Mouse (Mus musculus): Measurements from ENCODE around the gene Alkbh1. TPM values are rescaled to one million over a fixed set of nuclear protein-coding genes. Genes with fewer than 3 reads are reported as not detected.

Alkbh1 gene
- 33.0 and 33.2 TPM in 2 replicates for polyA plus RNA-seq (2012)

GRCm38 (mm10) chr12:87443700-87444122, at the start of gene Alkbh1, which contains the start of gene Slirp:
Gene Alkbh1, minus strand, starts transcription at chr12:87444017.
Gene Slirp, plus strand, starts transcription at chr12:87443896.

DNA sequence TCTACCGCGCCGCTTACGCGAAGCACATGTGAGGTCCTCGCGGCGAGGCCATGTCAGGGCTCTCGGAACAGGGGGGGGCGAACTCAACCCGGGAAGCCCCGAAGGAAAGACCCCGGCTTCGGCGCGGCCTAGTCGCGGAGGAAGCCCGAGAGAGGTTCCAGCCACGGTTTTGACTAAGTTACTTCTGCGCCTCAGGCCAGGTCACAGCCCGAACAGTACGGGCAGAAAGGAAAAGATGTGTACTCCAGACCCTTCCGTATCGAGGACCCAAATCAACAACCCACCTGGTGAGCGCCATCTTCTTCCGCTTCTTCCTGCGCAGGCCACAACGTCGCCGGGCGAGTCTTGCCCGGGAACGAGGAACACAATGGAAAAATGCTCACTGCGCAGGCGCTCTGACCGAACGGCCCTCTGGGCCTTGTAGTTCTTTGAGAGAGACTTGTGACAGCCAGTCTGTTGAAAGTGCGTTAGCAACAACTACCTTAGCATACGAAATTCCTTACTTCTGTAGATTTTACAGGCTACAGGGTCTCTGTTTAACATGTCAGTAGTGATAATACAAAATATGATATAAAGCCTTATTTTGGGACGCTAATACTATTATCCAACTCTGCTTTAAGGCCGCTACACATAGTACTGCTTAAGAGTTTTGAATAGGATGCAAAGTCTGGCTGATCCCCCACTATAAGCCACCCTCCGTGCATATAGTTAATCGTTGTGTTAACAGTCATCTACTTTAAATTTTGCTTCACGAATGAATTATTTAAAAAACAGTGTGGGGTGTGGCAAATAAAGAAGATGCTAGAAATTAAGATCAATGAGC, 28.4 kb upstream of the Alkbh1 start, which contains the start of gene Snw1:
TSS of gene Snw1 (minus strand) at position 311 of the 823 bp plus-strand sequence.

GRCm38 (mm10) chr12:87388122-87388774, 55.6 kb downstream of the Alkbh1 start, which contains the start of gene Sptlc2:
Gene Sptlc2, minus strand, starts transcription at chr12:87388355.

Other genes with a start within 250 kb of the Alkbh1 start
- gene Samd15, start 244.3 kb downstream of the Alkbh1 start, polyA plus RNA-seq (2012) = 0.05 and 0.06 TPM in 2 replicates
- 0.73 and 1.0 TPM in 2 replicates for gene Tmed8, start 243.6 kb downstream of the Alkbh1 start, polyA plus RNA-seq (2012)
- 0.05 TPM in 1 of 2 replicates, not detected in the other for gene Noxred1, start 205.3 kb downstream of the Alkbh1 start, polyA plus RNA-seq (2012)
- gene Vipas39, start 177.8 kb downstream of the Alkbh1 start, polyA plus RNA-seq (2012) = 1.6 and 3.7 TPM in 2 replicates
- gene Ahsa1, start 177.5 kb downstream of the Alkbh1 start, polyA plus RNA-seq (2012) = 149 and 180 TPM in 2 replicates
- not detected in 2 replicates for gene Ism2, start 144.3 kb downstream of the Alkbh1 start, polyA plus RNA-seq (2012)
- gene Sptlc2, start 55.7 kb downstream of the Alkbh1 start, polyA plus RNA-seq (2012) = 55.5 and 69.3 TPM in 2 replicates
- 2.4 TPM in 2 replicates for gene Slirp, start 121 bp downstream of the Alkbh1 start, polyA plus RNA-seq (2012)
- gene Snw1, start 28.3 kb upstream of the Alkbh1 start, polyA plus RNA-seq (2012) = 19.4 and 22.2 TPM in 2 replicates
- not detected in 2 replicates for gene Gm5788, start 50.7 kb upstream of the Alkbh1 start, polyA plus RNA-seq (2012)
- gene Gm8300, start 70.3 kb upstream of the Alkbh1 start, polyA plus RNA-seq (2012) = not detected in 2 replicates
- gene Oog1, start 158.7 kb upstream of the Alkbh1 start, polyA plus RNA-seq (2012) = not detected in 2 replicates
- gene Gm4027, start 174.9 kb upstream of the Alkbh1 start, polyA plus RNA-seq (2012) = not detected in 2 replicates
- not detected in 2 replicates for gene Gm16381, start 200.6 kb upstream of the Alkbh1 start, polyA plus RNA-seq (2012)

Data from megakaryocyte-erythroid progenitor cell, adult 5 weeks (primary cell).